Mouse (Mus musculus): ENCODE results near the gene Atp23. TPM values are rescaled to one million over a fixed set of nuclear protein-coding genes. Genes with fewer than 3 reads are reported as not detected.
"Not testable (repeated sequence)": the region's sequence is repeated elsewhere in the genome, so short reads cannot be mapped to it uniquely, and the experiment has no call there.

Gene Atp23
- total RNA-seq, 2 experiments from 2014 or later: 11.1 to 11.6 TPM

DNA sequence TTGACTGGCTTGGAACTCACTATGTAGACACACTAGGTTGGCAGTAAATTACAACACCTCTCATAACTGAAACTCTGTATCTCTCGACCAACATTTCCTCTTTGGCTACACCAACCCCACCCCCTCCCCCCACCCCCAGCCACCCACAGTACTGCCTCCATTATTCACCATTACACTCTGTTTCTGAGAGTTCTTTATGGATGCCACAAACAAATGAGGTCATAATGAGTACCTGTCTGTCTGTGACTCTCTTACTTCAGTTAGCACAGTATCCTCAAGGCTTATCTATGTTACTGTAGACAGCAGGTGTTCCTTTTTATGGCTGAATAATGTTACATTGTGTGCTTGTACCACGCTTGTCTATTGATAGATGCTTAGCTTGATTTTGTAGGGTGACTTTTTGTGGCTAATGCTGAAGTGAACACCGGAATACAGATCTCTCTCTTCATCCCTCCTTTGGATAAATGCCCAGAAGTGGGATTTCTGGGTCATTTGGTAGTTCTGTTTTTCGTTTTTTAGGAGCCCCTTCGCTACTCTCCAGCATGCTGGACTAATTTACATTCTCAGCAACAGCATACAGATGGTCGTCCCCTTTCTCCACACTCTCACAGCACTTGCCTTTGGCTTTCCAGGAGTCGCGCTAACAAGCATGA, 73.1 kb downstream of the Atp23 start:
- no peak for DNase-seq (ENCODE audit: low spot score in 2 of 2)

DNA sequence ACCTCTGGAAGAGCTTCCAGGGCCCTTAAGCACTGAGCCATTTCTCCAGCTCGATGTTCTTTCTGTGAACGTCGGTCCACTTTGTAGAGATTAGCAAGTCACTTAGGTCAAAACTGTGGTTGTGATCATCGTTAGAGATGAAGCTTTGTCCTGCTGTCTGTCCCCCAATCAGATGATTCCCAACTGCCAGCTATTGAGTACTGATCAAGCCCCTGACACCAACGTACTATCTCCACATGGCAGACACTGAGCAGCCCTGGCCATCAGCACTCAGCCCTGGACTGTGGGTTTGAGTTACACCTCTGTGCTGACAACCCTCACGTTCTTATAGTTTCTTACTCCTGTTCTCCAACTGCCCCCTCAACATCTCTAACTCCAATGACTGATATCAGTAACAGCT, 74.2 kb downstream of the Atp23 start:
- DNase-seq (ENCODE audit: low spot score in 2 of 2): no peak

DNA sequence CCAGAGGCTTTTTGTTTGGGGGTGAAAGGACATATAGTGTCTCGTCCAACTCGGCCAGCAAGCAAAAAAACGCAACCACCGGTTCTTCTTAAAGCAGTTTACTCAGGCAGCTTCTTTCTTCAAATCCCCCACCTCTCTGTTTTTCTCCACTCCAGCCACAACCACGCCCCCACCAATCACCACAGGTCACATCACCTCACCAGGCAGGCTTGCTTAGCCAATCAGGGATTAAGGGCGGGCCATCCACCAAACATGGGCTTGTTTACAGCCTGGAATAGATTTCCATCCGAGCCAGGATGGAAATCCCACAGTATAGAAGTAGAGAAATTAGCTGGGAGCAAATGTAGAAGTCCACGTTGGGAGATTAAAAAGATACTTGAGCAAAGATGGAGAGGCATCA, 74.9 kb downstream of the Atp23 start:
- not testable (repeated sequence) for DNase-seq (ENCODE audit: low spot score in 2 of 2)

DNA sequence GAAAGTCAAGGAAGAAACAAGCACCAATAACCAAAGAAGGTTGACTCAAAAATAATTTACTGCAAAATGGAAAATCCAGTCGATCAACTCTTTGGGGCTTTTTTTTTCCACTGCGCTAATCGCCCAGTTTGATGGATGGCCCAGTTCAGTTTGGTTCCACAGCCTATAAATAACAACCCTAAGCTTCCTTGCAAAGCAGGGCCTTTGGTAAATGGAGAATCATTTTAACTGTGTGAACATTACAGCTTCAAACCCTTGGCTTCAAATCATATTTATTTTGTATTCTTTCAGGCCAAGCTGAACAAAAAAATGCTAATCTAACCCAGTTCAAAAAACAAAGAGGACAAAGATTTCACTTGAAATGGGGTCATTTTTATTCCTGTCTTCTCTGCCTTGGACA, 78.7 kb downstream of the Atp23 start:
- no peak for DNase-seq (ENCODE audit: low spot score in 2 of 2)

Other genes starting within 250 kb of the Atp23 start
- gene Ctdsp2, start 77.4 kb upstream of the Atp23 start, total RNA-seq (2021): 100 to 1,000 TPM; 244 to 246 TPM
- under 1 TPM; 0.67 to 0.90 TPM for gene Avil, start 99.4 kb upstream of the Atp23 start, total RNA-seq (2021)
- 10 to 100 TPM; 67.0 to 70.6 TPM for gene Tsfm, start 129.5 kb upstream of the Atp23 start, total RNA-seq (2021)
- gene Mettl1, start 140.1 kb upstream of the Atp23 start, total RNA-seq (2021): 10 to 100 TPM; 20.5 to 23.2 TPM
- under 1 TPM; 0.40 to 0.53 TPM for gene Eef1akmt3, start 140.2 kb upstream of the Atp23 start, total RNA-seq (2021)
- gene Cyp27b1, start 146.9 kb upstream of the Atp23 start, total RNA-seq (2021): 1 to 10 TPM; 1.1 to 1.2 TPM
- gene March9, start 158.8 kb upstream of the Atp23 start, total RNA-seq (2021): 10 to 100 TPM; 11.3 to 12.1 TPM
- gene Cdk4, start 162.2 kb upstream of the Atp23 start, total RNA-seq (2021): 100 to 1,000 TPM; 444 to 449 TPM
- 10 to 100 TPM; 87.6 to 96.4 TPM for gene Tspan31, start 168.9 kb upstream of the Atp23 start, total RNA-seq (2021)
- gene Agap2, start 173.9 kb upstream of the Atp23 start, total RNA-seq (2021): 1 to 10 TPM; 3.6 to 4.1 TPM
- 100 to 1,000 TPM; 109 to 112 TPM for gene Os9, start 219.8 kb upstream of the Atp23 start, total RNA-seq (2021)

All from adrenal gland, postnatal 4 days (tissue).